In genomic region chr5:103749465-103750285, GRCm38 (mm10) we compare ENCODE assay signal across 1 mouse cellular context.
TF ChIP-seq lines count a peak whose summit lies in the region.

No protein-coding gene starts in this region.

TF ChIP-seq in MEL, 35 proteins besides CTCF, POLR2A, EP300 and RAD21 (continued from another document):
- TF ChIP-seq ETS1 (IDR thresholded peaks at IDR 0.05; ENCODE audit: low read depth, low read length): peak; percentile 75
- TF ChIP-seq ZKSCAN1 (IDR thresholded peaks at IDR 0.05; ENCODE audit: low read depth, low read length): no peak
- TF ChIP-seq HCFC1 (IDR thresholded peaks at IDR 0.05; ENCODE audit: low read depth, low read length): no peak
- no peak for TF ChIP-seq GABPA (IDR thresholded peaks at IDR 0.05; ENCODE audit: low read depth, low read length)
- TF ChIP-seq POLR2AphosphoS2 (IDR thresholded peaks at IDR 0.05; ENCODE audit: low read length): no peak
